Mouse (Mus musculus) embryonic facial prominence, embryonic 14.5 days (tissue): ENCODE results near the gene Grb10. TPM values are rescaled to one million over a fixed set of nuclear protein-coding genes. Genes with fewer than 3 reads are reported as not detected.

ENCODE experiments used
- ATAC-seq: fragments of 200-750 bp; cut with Nextera tagmentation; 2 replicates; pipeline ENCODE4 v1.8.0; 2017; ENCODE audit warnings: low read depth, moderate number of reproducible peaks, moderate TSS enrichment
- DNase-seq: peaks from one replicate; pipeline ENCODE4 v3.0.0-alpha.2; 2015; ENCODE audit warnings: low spot score
- H3K27ac ChIP-seq: fragments of 300-500 bp; sonication (generic); replicated peaks from 2 replicates; pipeline ENCODE4 v1.5.1; 2014; ENCODE audit warnings: low read depth, mild to moderate bottlenecking, low read length, moderate library complexity
- H3K27me3 ChIP-seq: fragments of 300-500 bp; sonication (generic); replicated peaks from 2 replicates; pipeline ENCODE4 v1.6.1; 2014; ENCODE audit warnings: low read length; ENCODE audit not compliant: control insufficient read depth, insufficient read depth
- H3K36me3 ChIP-seq: fragments of 300-500 bp; sonication (generic); 2 replicates; pipeline ENCODE4 v1.6.1; 2014; ENCODE audit warnings: low read length, mixed read lengths; ENCODE audit not compliant: control insufficient read depth, insufficient read depth
- H3K4me1 ChIP-seq: fragments of 300-500 bp; sonication (generic); 2 replicates; pipeline ENCODE4 v1.6.1; 2014; ENCODE audit warnings: antibody characterized with exemption, low read length; ENCODE audit not compliant: control insufficient read depth, insufficient read depth
- H3K4me2 ChIP-seq: fragments of 300-500 bp; sonication (generic); 2 replicates; pipeline ENCODE4 v1.6.1; 2014; ENCODE audit warnings: low read depth, mild to moderate bottlenecking, low read length, moderate library complexity, mixed read lengths
- H3K4me3 ChIP-seq: fragments of 300-500 bp; sonication (generic); 2 replicates; pipeline ENCODE4 v1.5.1; 2014; ENCODE audit warnings: low read depth, mild to moderate bottlenecking, low read length
- H3K9ac ChIP-seq: fragments of 300-500 bp; sonication (generic); 2 replicates; pipeline ENCODE4 v1.6.1; 2014; ENCODE audit warnings: low read depth, mild to moderate bottlenecking, low read length, moderate library complexity, mixed read lengths
- H3K9me3 ChIP-seq: fragments of 300-500 bp; sonication (generic); 2 replicates; pipeline ENCODE4 v1.6.1; 2016; ENCODE audit warnings: low read length; ENCODE audit not compliant: control insufficient read depth
- WGBS: fragments of 180-500 bp; shearing (Covaris S2); extraction: QIAGEN DNeasy Blood & Tissue Kit; methylation state at CpG from one replicate; pipeline ENCODE4 v1.1.7; 2014; 5-methylcytosine and 5-hydroxymethylcytosine counted together
- polyA plus RNA-seq: library from polyadenylated mRNA; unstranded; fragments of >200 nt; fragmentation: Nextera tagmentation; extraction: Ambion mirVana; gene quantifications from 2 replicates; pipeline ENCODE4 v1.2.1, GENCODE M21; 2014

Gene Grb10
- polyA plus RNA-seq, 1 experiment from 2014 or later, result 250 TPM

GRCm38 (mm10) chr11:12025756-12026593 lies 12.5 kb downstream of the Grb10 start:
- Histone ChIP-seq H3K36me3 (peaks cover 97% of the 10 kb centered on the region), H3K4me1 (no peaks in the 10 kb centered on the region; the same call in 1 of the 2 replicates), H3K27ac (no peak overlapping the region), H3K9ac (no peak overlapping the region), H3K4me2 (peak overlapping the region; percentile 59), H3K4me3 (peak overlapping the region; percentile 32), H3K9me3 (peaks cover 74% of the 10 kb centered on the region), H3K27me3 (peaks cover 95% of the 10 kb centered on the region)
- WGBS, result 70% methylated on average over 101 of the region's 108 CpGs
- DNase-seq (peak; percentile 81), ATAC-seq (peak; percentile 94)

- Histone ChIP-seq H3K4me3 (peak overlapping the region; percentile 32; the same call in 1 of the 2 replicates), H3K36me3 (peaks cover 99% of the 10 kb centered on the region), H3K27me3 (peaks cover 94% of the 10 kb centered on the region), H3K27ac (no peak overlapping the region), H3K4me1 (no peaks in the 10 kb centered on the region; the same call in 1 of the 2 replicates), H3K9ac (no peak overlapping the region), H3K4me2 (peak overlapping the region; percentile 59), H3K9me3 (peaks cover 73% of the 10 kb centered on the region)
- DNase-seq, result no peak
- ATAC-seq, result peak; percentile 79
- 61% methylated on average over 32 of the region's 32 CpGs for WGBS
These were observed 13.1 kb downstream of the Grb10 start for GRCm38 (mm10) chr11:12025392-12025755.

- Histone ChIP-seq H3K4me1 (no peaks in the 10 kb centered on the region; the same call in 1 of the 2 replicates), H3K27ac (no peak overlapping the region), H3K9me3 (peaks cover 54% of the 10 kb centered on the region), H3K4me3 (no peak overlapping the region), H3K4me2 (no peak overlapping the region), H3K27me3 (peaks cover 77% of the 10 kb centered on the region), H3K36me3 (peaks cover 90% of the 10 kb centered on the region), H3K9ac (no peak overlapping the region)
- ATAC-seq (no peak), DNase-seq (no peak)
- WGBS, result 54% methylated on average over 3 of the region's 3 CpGs
These were observed 15.4 kb downstream of the Grb10 start for GRCm38 (mm10) chr11:12023051-12023450.

GRCm38 (mm10) chr11:12019651-12020050 lies 18.8 kb downstream of the Grb10 start:
- 77% methylated on average over 1 of the region's 1 CpGs for WGBS
- H3K4me2 ChIP-seq, result no peak overlapping the region
- peaks cover 24% of the 10 kb centered on the region for H3K9me3 ChIP-seq
- no peak overlapping the region for H3K4me3 ChIP-seq
- H3K27me3 ChIP-seq, result peaks cover 47% of the 10 kb centered on the region
- no peak overlapping the region for H3K9ac ChIP-seq
- DNase-seq (no peak), ATAC-seq (no peak)
- no peak overlapping the region for H3K27ac ChIP-seq
- peaks cover 62% of the 10 kb centered on the region for H3K36me3 ChIP-seq
- H3K4me1 ChIP-seq, result no peaks in the 10 kb centered on the region

- H3K27me3 ChIP-seq, result peaks cover 36% of the 10 kb centered on the region
- peaks cover 18% of the 10 kb centered on the region for H3K9me3 ChIP-seq
- no peak overlapping the region for H3K4me2 ChIP-seq
- DNase-seq, result no peak
- ATAC-seq, result no peak
- peaks cover 58% of the 10 kb centered on the region for H3K36me3 ChIP-seq
- WGBS, result 79% methylated on average over 4 of the region's 4 CpGs
- no peak overlapping the region for H3K27ac ChIP-seq
- H3K9ac ChIP-seq, result no peak overlapping the region
- no peak overlapping the region for H3K4me3 ChIP-seq
- no peaks in the 10 kb centered on the region for H3K4me1 ChIP-seq
These were observed 19.9 kb downstream of the Grb10 start for GRCm38 (mm10) chr11:12018604-12019003.

- no peak for ATAC-seq
- H3K36me3 ChIP-seq, result peaks cover 35% of the 10 kb centered on the region; the same call in 1 of the 2 replicates
- no peak overlapping the region for H3K9ac ChIP-seq
These were observed 28.4 kb downstream of the Grb10 start for GRCm38 (mm10) chr11:12010084-12010483.

GRCm38 (mm10) chr11:12000293-12000910 lies 38.1 kb downstream of the Grb10 start:
- Histone ChIP-seq H3K4me1 (no peaks in the 10 kb centered on the region), H3K9ac (no peak overlapping the region), H3K27ac (no peak overlapping the region), H3K9me3 (no peaks in the 10 kb centered on the region; the same call in 1 of the 2 replicates), H3K4me2 (no peak overlapping the region), H3K27me3 (no peaks in the 10 kb centered on the region), H3K4me3 (no peak overlapping the region), H3K36me3 (peaks cover 14% of the 10 kb centered on the region)
- WGBS, result 48% methylated on average over 4 of the region's 4 CpGs
- DNase-seq (no peak), ATAC-seq (no peak)

More at GRCm38 (mm10) chr11:12010084-12010483, 28.4 kb downstream of the Grb10 start:
- H3K4me3 ChIP-seq, result no peak overlapping the region
- H3K9me3 ChIP-seq, result peaks cover 35% of the 10 kb centered on the region
- no peaks in the 10 kb centered on the region for H3K27me3 ChIP-seq
- no peak overlapping the region for H3K27ac ChIP-seq
- no peak overlapping the region for H3K4me2 ChIP-seq
- DNase-seq, result no peak
- H3K4me1 ChIP-seq, result no peaks in the 10 kb centered on the region
- WGBS, result 89% methylated on average over 3 of the region's 3 CpGs

GRCm38 (mm10) chr11:11998881-11999280 lies 39.6 kb downstream of the Grb10 start:
- no peak overlapping the region for H3K27ac ChIP-seq
- 67% methylated on average over 3 of the region's 3 CpGs for WGBS
- H3K9ac ChIP-seq, result no peak overlapping the region
- DNase-seq (no peak), ATAC-seq (peak; percentile 51; the same call in 1 of the 2 replicates)
- no peaks in the 10 kb centered on the region for H3K27me3 ChIP-seq
- no peak overlapping the region for H3K4me3 ChIP-seq
- no peaks in the 10 kb centered on the region; the same call in 1 of the 2 replicates for H3K9me3 ChIP-seq
- no peaks in the 10 kb centered on the region for H3K4me1 ChIP-seq
- H3K4me2 ChIP-seq, result no peak overlapping the region
- peaks cover 14% of the 10 kb centered on the region for H3K36me3 ChIP-seq
